Mouse (Mus musculus) MEL (cell line): ENCODE data around the gene Pla2g7. TPM values are rescaled to one million over a fixed set of nuclear protein-coding genes. Genes with fewer than 3 reads are reported as not detected.

Source experiments
- DNase-seq: peaks from one replicate; pipeline ENCODE4 v3.0.0; 2011; ENCODE audit warnings: low read depth, low spot score
- H3K27ac ChIP-seq: 2 replicates; pipeline ENCODE4 v1.5.1; 2012; ENCODE audit warnings: low read depth, mild to moderate bottlenecking, control low read depth, low read length, moderate library complexity; ENCODE audit not compliant: control insufficient read depth
- H3K27me3 ChIP-seq, 2 experiments: fragments of 150-350 bp in 1 of 2; sonication (generic) in 1 of 2; 2 replicates each; pipeline ENCODE4 v1.6.1; 2012; ENCODE audit warnings: low read length in 2 of 2, mild to moderate bottlenecking in 2 of 2, improper control_type of control experiment in 1 of 2, moderate library complexity in 1 of 2; ENCODE audit not compliant: insufficient read depth in 2 of 2, control insufficient read depth in 1 of 2
- H3K36me3 ChIP-seq, 2 experiments: 2 replicates each; pipeline ENCODE4 v1.6.1; 2012 to 2014; ENCODE audit warnings: low read length in 2 of 2, improper control_type of control experiment in 1 of 2, inconsistent platforms in 1 of 2, mild to moderate bottlenecking in 1 of 2; ENCODE audit not compliant: insufficient read depth in 2 of 2, control insufficient read depth in 1 of 2
- H3K4me1 ChIP-seq, 2 experiments: fragments of 150-350 bp in 1 of 2; sonication (generic) in 1 of 2; 2 replicates each; pipeline ENCODE4 v1.6.1; 2012; ENCODE audit warnings: low read length in 2 of 2, improper control_type of control experiment in 1 of 2, mild to moderate bottlenecking in 1 of 2; ENCODE audit not compliant: insufficient read depth in 2 of 2, control insufficient read depth in 1 of 2
- H3K4me3 ChIP-seq, 2 experiments: fragments of 150-350 bp in 1 of 2; sonication (generic) in 1 of 2; 2 replicates each; pipeline ENCODE4 v1.5.1; 2012; ENCODE audit warnings: low read depth in 2 of 2, low read length in 2 of 2, mild to moderate bottlenecking in 2 of 2, moderate library complexity in 2 of 2, control low read depth in 1 of 2, improper control_type of control experiment in 1 of 2; ENCODE audit not compliant: control insufficient read depth in 1 of 2, insufficient read depth in 1 of 2
- H3K79me2 ChIP-seq: 2 replicates; pipeline ENCODE4 v1.6.1; 2012; ENCODE audit warnings: mild to moderate bottlenecking, low read length, moderate library complexity; ENCODE audit not compliant: control insufficient read depth, poor library complexity, insufficient read depth
- H3K9ac ChIP-seq: 2 replicates; pipeline ENCODE4 v1.6.1; 2012; ENCODE audit warnings: low read depth, mild to moderate bottlenecking, control low read depth, low read length, moderate library complexity; ENCODE audit not compliant: control insufficient read depth, poor library complexity, severe bottlenecking
- H3K9me3 ChIP-seq: fragments of 150-350 bp; sonication (generic); replicated peaks from 2 replicates; pipeline ENCODE4 v1.6.1; 2012; ENCODE audit warnings: mild to moderate bottlenecking, low read length, improper control_type of control experiment, moderate library complexity; ENCODE audit not compliant: insufficient read depth
- BHLHE40 ChIP-seq: IDR thresholded peaks from 2 replicates; pipeline ENCODE4 v1.6.1; 2012; ENCODE audit warnings: low read depth, mild to moderate bottlenecking, inconsistent platforms, low read length, improper control_type of control experiment, borderline replicate concordance
- CHD1 ChIP-seq: IDR thresholded peaks from 2 replicates; pipeline ENCODE4 v1.6.1; 2012; ENCODE audit warnings: low read depth, mild to moderate bottlenecking, inconsistent platforms, low read length, improper control_type of control experiment
- CTCF ChIP-seq, 3 experiments: IDR thresholded peaks in 2 of 3; conservative IDR thresholded peaks in 1 of 3; 2 replicates each; pipeline ENCODE4 v1.5.1; 2011 to 2012; ENCODE audit warnings: low read length in 3 of 3, low read depth in 2 of 3, mild to moderate bottlenecking in 2 of 3, improper control_type of control experiment in 1 of 3, inconsistent platforms in 1 of 3, mixed read lengths in 1 of 3, moderate library complexity in 1 of 3; ENCODE audit not compliant: control insufficient read depth in 1 of 3, insufficient read depth in 1 of 3, poor library complexity in 1 of 3, severe bottlenecking in 1 of 3
- E2F4 ChIP-seq: IDR thresholded peaks from 2 replicates; pipeline ENCODE4 v1.6.1; 2011; ENCODE audit warnings: low read depth, low read length, improper control_type of control experiment, borderline replicate concordance
- EP300 ChIP-seq, 2 experiments: IDR thresholded peaks; 2 replicates each; pipeline ENCODE4 v1.6.1; 2011; ENCODE audit warnings: improper control_type of control experiment in 2 of 2, low read length in 2 of 2, low read depth in 1 of 2, mild to moderate bottlenecking in 1 of 2
- ETS1 ChIP-seq: IDR thresholded peaks from 2 replicates; pipeline ENCODE4 v1.6.1; 2012; ENCODE audit warnings: low read depth, mild to moderate bottlenecking, inconsistent platforms, low read length, improper control_type of control experiment, moderate library complexity
- JUND ChIP-seq: IDR thresholded peaks from 2 replicates; pipeline ENCODE4 v1.6.1; 2011; ENCODE audit warnings: low read depth, mild to moderate bottlenecking, improper control_type of control experiment, low read length
- KAT2A ChIP-seq: conservative IDR thresholded peaks from 2 replicates; pipeline ENCODE4 v1.6.1; 2012; ENCODE audit warnings: low read depth, low read length, improper control_type of control experiment, inconsistent platforms
- MAX ChIP-seq: IDR thresholded peaks from 2 replicates; pipeline ENCODE4 v1.6.1; 2011; ENCODE audit warnings: low read length, improper control_type of control experiment
- MAZ ChIP-seq: IDR thresholded peaks from 2 replicates; pipeline ENCODE4 v1.6.1; 2012; ENCODE audit warnings: low read depth, mild to moderate bottlenecking, inconsistent platforms, low read length, improper control_type of control experiment
- MEF2A ChIP-seq: IDR thresholded peaks from 2 replicates; pipeline ENCODE4 v1.6.1; 2014; ENCODE audit warnings: low read depth, mild to moderate bottlenecking, inconsistent platforms, low read length, improper control_type of control experiment; ENCODE audit not compliant: poor library complexity, insufficient replicate concordance, severe bottlenecking; ENCODE audit errors: extremely low read depth
- MXI1 ChIP-seq: IDR thresholded peaks from 2 replicates; pipeline ENCODE4 v1.6.1; 2011; ENCODE audit warnings: mild to moderate bottlenecking, low read depth, low read length, improper control_type of control experiment
- MYB ChIP-seq: IDR thresholded peaks from 2 replicates; pipeline ENCODE4 v1.6.1; 2011; ENCODE audit warnings: mild to moderate bottlenecking, low read depth, low read length, improper control_type of control experiment
- POLR2AphosphoS5 ChIP-seq: IDR thresholded peaks from 2 replicates; pipeline ENCODE4 v1.6.1; 2012; ENCODE audit warnings: low read depth, borderline replicate concordance, mild to moderate bottlenecking, inconsistent platforms, low read length, moderate library complexity, mixed read lengths
- RAD21 ChIP-seq: IDR thresholded peaks from 2 replicates; pipeline ENCODE4 v1.6.1; 2011; ENCODE audit warnings: mild to moderate bottlenecking, low read depth, low read length, improper control_type of control experiment
- SMC3 ChIP-seq: IDR thresholded peaks from 2 replicates; pipeline ENCODE4 v1.6.1; 2011; ENCODE audit warnings: low read depth, low read length, improper control_type of control experiment
- TAL1 ChIP-seq: IDR thresholded peaks from 2 replicates; pipeline ENCODE4 v1.6.1; 2012; ENCODE audit warnings: mild to moderate bottlenecking, inconsistent platforms, low read length, moderate library complexity, mixed read lengths
- ZKSCAN1 ChIP-seq: IDR thresholded peaks from 2 replicates; pipeline ENCODE4 v1.6.1; 2012; ENCODE audit warnings: low read depth, mild to moderate bottlenecking, inconsistent platforms, low read length, improper control_type of control experiment, moderate library complexity
- ZNF384 ChIP-seq: IDR thresholded peaks from 2 replicates; pipeline ENCODE4 v1.6.1; 2012; ENCODE audit warnings: low read depth, mild to moderate bottlenecking, inconsistent platforms, low read length, improper control_type of control experiment
- polyA plus RNA-seq, 2 experiments: library from polyadenylated mRNA; stranded (reverse) in 1 of 2; unstranded in 1 of 2; fragments of >175 nt in 1 of 2; fragments of >200 nt in 1 of 2; gene quantifications; 2 replicates each; pipeline versions ENCODE4 v1.2.1 to v1.2.4; 2012; ENCODE audit warnings: low replicate concordance in 2 of 2, low read depth in 1 of 2; ENCODE audit not compliant: insufficient read length in 2 of 2, insufficient read depth in 1 of 2, missing spikeins in 1 of 2
- total RNA-seq: library from RNA; depleted of rRNA; stranded (reverse); fragments of 300-350 nt; gene quantifications from 2 replicates; pipeline ENCODE4 v1.2.3, GENCODE M21; 2012

The Pla2g7 gene
- total and polyA plus RNA-seq, 3 experiments, result not detected

DNA sequence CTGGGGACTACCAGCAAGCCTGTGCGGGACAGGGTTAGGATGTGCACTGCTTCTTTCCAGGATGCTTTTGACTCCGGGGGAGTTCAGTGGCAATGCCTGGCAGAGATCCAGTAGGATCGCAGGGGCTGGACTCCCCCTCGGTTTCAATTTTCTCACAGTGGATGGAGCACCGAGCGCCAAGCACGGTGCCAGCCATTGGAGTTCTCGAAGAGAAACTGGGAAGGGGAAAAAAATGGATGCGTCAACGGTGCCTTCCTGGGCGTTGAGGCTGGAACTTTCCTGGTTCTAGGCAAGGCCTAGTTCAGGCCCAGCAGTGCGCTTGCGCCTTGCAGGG lies 62.5 kb downstream of the Pla2g7 start:
- DNase-seq, result no peak
- Histone ChIP-seq H3K4me1 (no peaks in the 10 kb centered on the region), H3K79me2 (no peaks in the 10 kb centered on the region), H3K4me3 (no peak overlapping the region)
- TF ChIP-seq MXI1 (no peak), CHD1 (no peak), POLR2AphosphoS5 (no peak), MEF2A (no peak), ZNF384 (no peak), MAX (no peak), E2F4 (no peak), ETS1 (no peak), EP300 (IDR thresholded peaks at IDR 0.05; ENCODE audit: low read depth in 1 of 2, low read length in 2 of 2) (no peak)
- TF ChIP-seq, all 39 proteins: peak for 0
- H3K27me3 ChIP-seq, result no peaks in the 10 kb centered on the region
- no peaks in the 10 kb centered on the region for H3K9me3 ChIP-seq
- H3K36me3 ChIP-seq, result no peaks in the 10 kb centered on the region
- H3K27ac ChIP-seq, result no peak overlapping the region
- no peak overlapping the region for H3K9ac ChIP-seq

DNA sequence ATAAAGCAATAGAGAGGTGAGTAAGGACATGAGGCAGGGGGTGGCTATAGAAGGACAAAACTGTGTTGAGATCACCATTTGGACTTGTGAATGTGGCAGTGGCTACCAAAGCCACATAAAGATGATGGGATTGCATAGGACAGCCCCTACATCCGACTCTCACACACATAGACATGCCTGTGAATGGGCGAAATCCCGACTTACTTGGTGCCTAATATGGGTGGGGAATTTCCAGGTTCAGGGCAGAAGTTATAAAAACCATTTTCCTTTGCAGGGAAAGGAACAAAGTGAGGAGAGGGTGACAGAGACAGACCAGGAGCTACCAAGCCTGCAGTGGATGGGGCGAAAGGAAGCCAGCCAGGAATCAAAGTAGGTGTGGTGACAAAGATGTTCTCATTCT lies 69.2 kb downstream of the Pla2g7 start:
- Histone ChIP-seq H3K79me2 (no peaks in the 10 kb centered on the region), H3K9me3 (no peaks in the 10 kb centered on the region), H3K4me3 (no peak overlapping the region), H3K9ac (no peak overlapping the region), H3K36me3 (no peaks in the 10 kb centered on the region), H3K4me1 (no peaks in the 10 kb centered on the region), H3K27me3 (no peaks in the 10 kb centered on the region), H3K27ac (no peak overlapping the region)
- TF ChIP-seq TAL1, result no peak
- TF ChIP-seq POLR2AphosphoS5, result no peak
- no peak for TF ChIP-seq KAT2A
- no peak for TF ChIP-seq ZKSCAN1
- no peak for TF ChIP-seq MAZ
- no peak for TF ChIP-seq CTCF (IDR thresholded peaks at IDR 0.05 in 2 of 3, conservative IDR thresholded peaks at IDR 0.05 in 1 of 3; ENCODE audit: control insufficient read depth in 1 of 3, insufficient read depth in 1 of 3, low read depth in 2 of 3, low read length in 3 of 3, poor library complexity in 1 of 3, severe bottlenecking in 1 of 3)
- no peak for TF ChIP-seq JUND
- no peak for TF ChIP-seq SMC3
- no peak for TF ChIP-seq MYB
- no peak for TF ChIP-seq E2F4
- TF ChIP-seq RAD21, result no peak
- TF ChIP-seq CHD1, result no peak
- no peak for TF ChIP-seq BHLHE40
- no peak for DNase-seq
